Mouse (Mus musculus): Measurements from ENCODE around the gene Fgfr1op2. TPM values are rescaled to one million over a fixed set of nuclear protein-coding genes. Genes with fewer than 3 reads are reported as not detected.
A peak's percentile ranks its signal among the peaks of the same experiment; 100 is the strongest.

The Fgfr1op2 gene
- polyA plus RNA-seq, 1 experiment from 2014 or later, result 56.1 TPM

GRCm38 (mm10) chr6:146633097-146633496, 56.1 kb downstream of the Fgfr1op2 start:
- ATAC-seq, result no peak
- H3K36me3 ChIP-seq (ENCODE audit: control insufficient read depth, insufficient read depth, low read length), result no peaks in the 10 kb centered on the region
- H3K9me3 ChIP-seq (replicated peaks; ENCODE audit: control insufficient read depth, low read length), result no peaks in the 10 kb centered on the region
- no peak overlapping the region for H3K4me3 ChIP-seq (ENCODE audit: low read depth, low read length)
- no peaks in the 10 kb centered on the region for H3K27me3 ChIP-seq (replicated peaks; ENCODE audit: control insufficient read depth, insufficient read depth, low read length)
- H3K4me2 ChIP-seq (ENCODE audit: low read length), result peak overlapping the region; percentile 62
- H3K9ac ChIP-seq (ENCODE audit: low read length), result 0 out of 2 replicates have a peak overlapping the region, but pooled peaks have one; percentile 37
- peak; percentile 34 for DNase-seq (ENCODE audit: low spot score)
- WGBS, result 39% methylated on average over 8 of the region's 8 CpGs
- no peak overlapping the region for H3K27ac ChIP-seq (ENCODE audit: low read depth, low read length)
- H3K4me1 ChIP-seq (ENCODE audit: control insufficient read depth, insufficient read depth, low read length), result peaks cover 10% of the 10 kb centered on the region; the same call in 1 of the 2 replicates

GRCm38 (mm10) chr6:146633629-146634014, 56.6 kb downstream of the Fgfr1op2 start:
- ATAC-seq (peak; percentile 56), DNase-seq (ENCODE audit: low spot score) (peak; percentile 70)
- Histone ChIP-seq H3K9me3 (replicated peaks; ENCODE audit: control insufficient read depth, low read length) (no peaks in the 10 kb centered on the region), H3K9ac (ENCODE audit: low read length) (peak overlapping the region; percentile 78), H3K4me1 (ENCODE audit: control insufficient read depth, insufficient read depth, low read length) (peaks cover 10% of the 10 kb centered on the region; the same call in 1 of the 2 replicates), H3K27me3 (replicated peaks; ENCODE audit: control insufficient read depth, insufficient read depth, low read length) (no peaks in the 10 kb centered on the region), H3K36me3 (ENCODE audit: control insufficient read depth, insufficient read depth, low read length) (no peaks in the 10 kb centered on the region), H3K27ac (ENCODE audit: low read depth, low read length) (peak overlapping the region; percentile 77; the same call in 1 of the 2 replicates), H3K4me2 (ENCODE audit: low read length) (peak overlapping the region; percentile 62), H3K4me3 (ENCODE audit: low read depth, low read length) (peak overlapping the region; percentile 66)
- WGBS, result 3% methylated on average over 14 of the region's 14 CpGs

- ATAC-seq (peak; percentile 95), DNase-seq (ENCODE audit: low spot score) (peak; percentile 93)
- H3K27ac ChIP-seq (ENCODE audit: low read depth, low read length), result peak overlapping the region; percentile 77
- peak overlapping the region; percentile 66 for H3K4me3 ChIP-seq (ENCODE audit: low read depth, low read length)
- no peaks in the 10 kb centered on the region for H3K27me3 ChIP-seq (replicated peaks; ENCODE audit: control insufficient read depth, insufficient read depth, low read length)
- H3K4me1 ChIP-seq (ENCODE audit: control insufficient read depth, insufficient read depth, low read length), result peaks cover 10% of the 10 kb centered on the region; the same call in 1 of the 2 replicates
- no peaks in the 10 kb centered on the region for H3K36me3 ChIP-seq (ENCODE audit: control insufficient read depth, insufficient read depth, low read length)
- peak overlapping the region; percentile 78 for H3K9ac ChIP-seq (ENCODE audit: low read length)
- peak overlapping the region; percentile 62 for H3K4me2 ChIP-seq (ENCODE audit: low read length)
- H3K9me3 ChIP-seq (replicated peaks; ENCODE audit: control insufficient read depth, low read length), result no peaks in the 10 kb centered on the region
- 1% methylated on average over 69 of the region's 82 CpGs for WGBS
Observed at GRCm38 (mm10) chr6:146634015-146634722, 57.2 kb downstream of the Fgfr1op2 start.

- 66% methylated on average over 4 of the region's 4 CpGs for WGBS
- Histone ChIP-seq H3K9ac (ENCODE audit: low read length) (no peak overlapping the region), H3K4me2 (ENCODE audit: low read length) (peak overlapping the region; percentile 62), H3K27me3 (replicated peaks; ENCODE audit: control insufficient read depth, insufficient read depth, low read length) (no peaks in the 10 kb centered on the region), H3K27ac (ENCODE audit: low read depth, low read length) (no peak overlapping the region), H3K9me3 (replicated peaks; ENCODE audit: control insufficient read depth, low read length) (no peaks in the 10 kb centered on the region), H3K36me3 (ENCODE audit: control insufficient read depth, insufficient read depth, low read length) (no peaks in the 10 kb centered on the region), H3K4me1 (ENCODE audit: control insufficient read depth, insufficient read depth, low read length) (peaks cover 10% of the 10 kb centered on the region; the same call in 1 of the 2 replicates), H3K4me3 (ENCODE audit: low read depth, low read length) (0 out of 2 replicates have a peak overlapping the region, but pooled peaks have one; percentile 66)
- ATAC-seq (no peak), DNase-seq (ENCODE audit: low spot score) (peak; percentile 14)
Observed at GRCm38 (mm10) chr6:146634759-146635606, 58.0 kb downstream of the Fgfr1op2 start.

GRCm38 (mm10) chr6:146636482-146636881, 59.5 kb downstream of the Fgfr1op2 start:
- 87% methylated on average over 5 of the region's 5 CpGs for WGBS
- H3K4me2 ChIP-seq (ENCODE audit: low read length), result no peak overlapping the region
- ATAC-seq, result no peak
- no peaks in the 10 kb centered on the region for H3K27me3 ChIP-seq (replicated peaks; ENCODE audit: control insufficient read depth, insufficient read depth, low read length)
- no peaks in the 10 kb centered on the region for H3K9me3 ChIP-seq (replicated peaks; ENCODE audit: control insufficient read depth, low read length)
- DNase-seq (ENCODE audit: low spot score), result no peak
- H3K36me3 ChIP-seq (ENCODE audit: control insufficient read depth, insufficient read depth, low read length), result no peaks in the 10 kb centered on the region
- H3K9ac ChIP-seq (ENCODE audit: low read length), result no peak overlapping the region
- peaks cover 10% of the 10 kb centered on the region; the same call in 1 of the 2 replicates for H3K4me1 ChIP-seq (ENCODE audit: control insufficient read depth, insufficient read depth, low read length)
- no peak overlapping the region for H3K4me3 ChIP-seq (ENCODE audit: low read depth, low read length)
- no peak overlapping the region for H3K27ac ChIP-seq (ENCODE audit: low read depth, low read length)

- no peaks in the 10 kb centered on the region for H3K9me3 ChIP-seq (replicated peaks; ENCODE audit: control insufficient read depth, low read length)
- no peak for DNase-seq (ENCODE audit: low spot score)
- 89% methylated on average over 7 of the region's 7 CpGs for WGBS
Observed at GRCm38 (mm10) chr6:146640068-146640965, 63.3 kb downstream of the Fgfr1op2 start.

GRCm38 (mm10) chr6:146640991-146641390, 64.0 kb downstream of the Fgfr1op2 start:
- ATAC-seq (no peak), DNase-seq (ENCODE audit: low spot score) (no peak)
- Histone ChIP-seq H3K4me1 (ENCODE audit: control insufficient read depth, insufficient read depth, low read length) (peaks cover 7% of the 10 kb centered on the region), H3K9ac (ENCODE audit: low read length) (no peak overlapping the region), H3K4me3 (ENCODE audit: low read depth, low read length) (no peak overlapping the region), H3K9me3 (replicated peaks; ENCODE audit: control insufficient read depth, low read length) (no peaks in the 10 kb centered on the region), H3K27me3 (replicated peaks; ENCODE audit: control insufficient read depth, insufficient read depth, low read length) (no peaks in the 10 kb centered on the region), H3K27ac (ENCODE audit: low read depth, low read length) (no peak overlapping the region), H3K36me3 (ENCODE audit: control insufficient read depth, insufficient read depth, low read length) (no peaks in the 10 kb centered on the region), H3K4me2 (ENCODE audit: low read length) (no peak overlapping the region)
- 90% methylated on average over 6 of the region's 6 CpGs for WGBS

More at GRCm38 (mm10) chr6:146640068-146640965, 63.3 kb downstream of the Fgfr1op2 start:
- Histone ChIP-seq H3K4me2 (ENCODE audit: low read length) (no peak overlapping the region), H3K36me3 (ENCODE audit: control insufficient read depth, insufficient read depth, low read length) (no peaks in the 10 kb centered on the region), H3K4me3 (ENCODE audit: low read depth, low read length) (no peak overlapping the region), H3K27ac (ENCODE audit: low read depth, low read length) (no peak overlapping the region), H3K27me3 (replicated peaks; ENCODE audit: control insufficient read depth, insufficient read depth, low read length) (no peaks in the 10 kb centered on the region), H3K9ac (ENCODE audit: low read length) (no peak overlapping the region), H3K4me1 (ENCODE audit: control insufficient read depth, insufficient read depth, low read length) (peaks cover 7% of the 10 kb centered on the region)
- no peak for ATAC-seq

GRCm38 (mm10) chr6:146641621-146642210, 64.7 kb downstream of the Fgfr1op2 start:
- peak overlapping the region; percentile 48 for H3K4me2 ChIP-seq (ENCODE audit: low read length)
- H3K9me3 ChIP-seq (replicated peaks; ENCODE audit: control insufficient read depth, low read length), result no peaks in the 10 kb centered on the region
- ATAC-seq, result no peak; the same call in 1 of the 2 replicates
- DNase-seq (ENCODE audit: low spot score), result no peak
- H3K4me3 ChIP-seq (ENCODE audit: low read depth, low read length), result peak overlapping the region; percentile 79
- no peak overlapping the region for H3K27ac ChIP-seq (ENCODE audit: low read depth, low read length)
- peaks cover 7% of the 10 kb centered on the region for H3K4me1 ChIP-seq (ENCODE audit: control insufficient read depth, insufficient read depth, low read length)
- no peaks in the 10 kb centered on the region for H3K36me3 ChIP-seq (ENCODE audit: control insufficient read depth, insufficient read depth, low read length)
- peak overlapping the region; percentile 59 for H3K9ac ChIP-seq (ENCODE audit: low read length)
- WGBS, result 68% methylated on average over 11 of the region's 11 CpGs
- no peaks in the 10 kb centered on the region for H3K27me3 ChIP-seq (replicated peaks; ENCODE audit: control insufficient read depth, insufficient read depth, low read length)

All from forebrain, embryonic 14.5 days (tissue).